Mouse (Mus musculus) embryonic facial prominence, embryonic 11.5 days (tissue): ENCODE results near the gene Pecr. TPM values are rescaled to one million over a fixed set of nuclear protein-coding genes. Genes with fewer than 3 reads are reported as not detected.
"Not testable (repeated sequence)": the region's sequence is repeated elsewhere in the genome, so short reads cannot be mapped to it uniquely, and the experiment has no call there.

ENCODE experiments used
- ATAC-seq: fragments of 200-750 bp; cut with Nextera tagmentation; replicated peaks from 2 replicates; pipeline ENCODE4 v1.8.0; 2017; ENCODE audit warnings: low read depth; ENCODE audit not compliant: insufficient number of reproducible peaks, low FRiP score, low TSS enrichment
- DNase-seq: peaks from one replicate; pipeline ENCODE4 v3.0.0-alpha.2; 2015; ENCODE audit warnings: low spot score
- H3K27ac ChIP-seq: fragments of 300-500 bp; sonication (generic); replicated peaks from 2 replicates; pipeline ENCODE4 v1.5.1; 2014; ENCODE audit warnings: mild to moderate bottlenecking, low read depth, low read length, control low read depth
- H3K27me3 ChIP-seq: fragments of 300-500 bp; sonication (generic); 2 replicates; pipeline ENCODE4 v1.6.1; 2014; ENCODE audit warnings: mild to moderate bottlenecking, low read length, moderate library complexity, mixed read lengths; ENCODE audit not compliant: control insufficient read depth, insufficient read depth
- H3K36me3 ChIP-seq: fragments of 300-500 bp; sonication (generic); replicated peaks from 2 replicates; pipeline ENCODE4 v1.6.1; 2014; ENCODE audit warnings: low read depth, mild to moderate bottlenecking, low read length, moderate library complexity, mixed read lengths; ENCODE audit not compliant: control insufficient read depth, insufficient read depth
- H3K4me1 ChIP-seq: fragments of 300-500 bp; sonication (generic); 2 replicates; pipeline ENCODE4 v1.6.1; 2014; ENCODE audit warnings: low read length, mixed read lengths; ENCODE audit not compliant: control insufficient read depth, insufficient read depth
- H3K4me2 ChIP-seq: fragments of 300-500 bp; sonication (generic); 2 replicates; pipeline ENCODE4 v1.6.1; 2014; ENCODE audit warnings: low read depth, mild to moderate bottlenecking, control low read depth, low read length, moderate library complexity
- H3K4me3 ChIP-seq: fragments of 300-500 bp; sonication (generic); 2 replicates; pipeline ENCODE4 v1.5.1; 2014; ENCODE audit warnings: low read depth, low read length, control low read depth
- H3K9ac ChIP-seq: fragments of 300-500 bp; sonication (generic); replicated peaks from 2 replicates; pipeline ENCODE4 v1.6.1; 2014; ENCODE audit warnings: mild to moderate bottlenecking, control low read depth, low read length
- H3K9me3 ChIP-seq: fragments of 300-500 bp; sonication (generic); replicated peaks from 2 replicates; pipeline ENCODE4 v1.6.1; 2016; ENCODE audit warnings: mild to moderate bottlenecking, low read length, inconsistent platforms, mixed read lengths; ENCODE audit not compliant: control insufficient read depth
- WGBS: fragments of 180-500 bp; shearing (Covaris S2); extraction: QIAGEN DNeasy Blood & Tissue Kit; methylation state at CpG from one replicate; pipeline ENCODE4 v1.1.7; 2014; 5-methylcytosine and 5-hydroxymethylcytosine counted together
- polyA plus RNA-seq: library from polyadenylated mRNA; unstranded; fragments of >200 nt; fragmentation: Nextera tagmentation; extraction: Ambion mirVana; gene quantifications from 2 replicates; pipeline ENCODE4 v1.2.1, GENCODE M21; 2014

The Pecr gene
- polyA plus RNA-seq, 1 experiment from 2014 or later = 23.0 TPM

GRCm38 (mm10) chr1:72238016-72238580, 46.0 kb downstream of the Pecr start:
- Histone ChIP-seq H3K9me3 (no peaks in the 10 kb centered on the region), H3K36me3 (no peaks in the 10 kb centered on the region), H3K27ac (no peak overlapping the region), H3K4me1 (no peaks in the 10 kb centered on the region), H3K4me2 (no peak overlapping the region), H3K9ac (no peak overlapping the region), H3K4me3 (no peak overlapping the region), H3K27me3 (no peaks in the 10 kb centered on the region)
- 64% methylated on average over 10 of the region's 10 CpGs for WGBS
- DNase-seq (no peak), ATAC-seq (no peak)

GRCm38 (mm10) chr1:72237007-72237775, 46.9 kb downstream of the Pecr start:
- Histone ChIP-seq H3K27me3 (no peaks in the 10 kb centered on the region), H3K4me3 (peak overlapping the region; percentile 6; the same call in 1 of the 2 replicates), H3K4me2 (no peak overlapping the region), H3K9ac (no peak overlapping the region), H3K4me1 (no peaks in the 10 kb centered on the region), H3K27ac (no peak overlapping the region), H3K36me3 (no peaks in the 10 kb centered on the region), H3K9me3 (no peaks in the 10 kb centered on the region)
- peak; percentile 69 for DNase-seq
- 7% methylated on average over 11 of the region's 13 CpGs for WGBS
- ATAC-seq = no peak; the same call in 1 of the 2 replicates

- Histone ChIP-seq H3K4me2 (peak overlapping the region; percentile 62), H3K9ac (peak overlapping the region; percentile 59), H3K4me3 (peak overlapping the region; percentile 49), H3K27ac (peak overlapping the region; percentile 52; the same call in 1 of the 2 replicates)
- H3K9me3 ChIP-seq, H3K27me3 ChIP-seq, H3K4me1 ChIP-seq, H3K36me3 ChIP-seq: not testable (repeated sequence)
- WGBS = under 1% methylated on average over 35 of the region's 50 CpGs
- DNase-seq (peak; percentile 86), ATAC-seq (peak; percentile 81)
Measured at GRCm38 (mm10) chr1:72236363-72237006, 47.6 kb downstream of the Pecr start.

GRCm38 (mm10) chr1:72232592-72232991, 51.5 kb downstream of the Pecr start:
- not testable (repeated sequence) for H3K4me3 ChIP-seq, H3K4me1 ChIP-seq, ATAC-seq, H3K36me3 ChIP-seq, H3K4me2 ChIP-seq, H3K9me3 ChIP-seq, H3K27me3 ChIP-seq, DNase-seq, H3K27ac ChIP-seq, H3K9ac ChIP-seq
- 80% methylated on average over 10 of the region's 10 CpGs for WGBS

GRCm38 (mm10) chr1:72228974-72229373, 55.1 kb downstream of the Pecr start:
- H3K4me3 ChIP-seq = no peak overlapping the region
- 47% methylated on average over 3 of the region's 3 CpGs for WGBS
- DNase-seq = no peak
- H3K9me3 ChIP-seq = no peaks in the 10 kb centered on the region
- no peak overlapping the region for H3K4me2 ChIP-seq
- no peaks in the 10 kb centered on the region; the same call in 1 of the 2 replicates for H3K36me3 ChIP-seq
- H3K4me1 ChIP-seq = no peaks in the 10 kb centered on the region
- H3K9ac ChIP-seq = no peak overlapping the region
- ATAC-seq = no peak
- H3K27ac ChIP-seq = no peak overlapping the region
- H3K27me3 ChIP-seq = no peaks in the 10 kb centered on the region

GRCm38 (mm10) chr1:72227546-72227945, 56.6 kb downstream of the Pecr start:
- H3K4me1 ChIP-seq = no peaks in the 10 kb centered on the region
- H3K4me3 ChIP-seq = no peak overlapping the region
- ATAC-seq (no peak), DNase-seq (no peak)
- H3K4me2 ChIP-seq = no peak overlapping the region
- H3K9me3 ChIP-seq = no peaks in the 10 kb centered on the region
- H3K27me3 ChIP-seq = no peaks in the 10 kb centered on the region
- no peak overlapping the region for H3K27ac ChIP-seq
- WGBS = 85% methylated on average over 5 of the region's 5 CpGs
- no peak overlapping the region for H3K9ac ChIP-seq
- no peaks in the 10 kb centered on the region; the same call in 1 of the 2 replicates for H3K36me3 ChIP-seq

GRCm38 (mm10) chr1:72226887-72227481, 57.1 kb downstream of the Pecr start:
- WGBS = 62% methylated on average over 4 of the region's 4 CpGs
- no peak overlapping the region for H3K4me2 ChIP-seq
- DNase-seq (no peak), ATAC-seq (no peak; the same call in 1 of the 2 replicates)
- no peaks in the 10 kb centered on the region for H3K27me3 ChIP-seq
- no peak overlapping the region for H3K27ac ChIP-seq
- no peaks in the 10 kb centered on the region for H3K9me3 ChIP-seq
- no peaks in the 10 kb centered on the region; the same call in 1 of the 2 replicates for H3K36me3 ChIP-seq
- H3K9ac ChIP-seq = no peak overlapping the region
- H3K4me1 ChIP-seq = no peaks in the 10 kb centered on the region
- H3K4me3 ChIP-seq = no peak overlapping the region
